Mouse (Mus musculus): ENCODE data around the gene 2510009E07Rik.

Gene 2510009E07Rik

DNA sequence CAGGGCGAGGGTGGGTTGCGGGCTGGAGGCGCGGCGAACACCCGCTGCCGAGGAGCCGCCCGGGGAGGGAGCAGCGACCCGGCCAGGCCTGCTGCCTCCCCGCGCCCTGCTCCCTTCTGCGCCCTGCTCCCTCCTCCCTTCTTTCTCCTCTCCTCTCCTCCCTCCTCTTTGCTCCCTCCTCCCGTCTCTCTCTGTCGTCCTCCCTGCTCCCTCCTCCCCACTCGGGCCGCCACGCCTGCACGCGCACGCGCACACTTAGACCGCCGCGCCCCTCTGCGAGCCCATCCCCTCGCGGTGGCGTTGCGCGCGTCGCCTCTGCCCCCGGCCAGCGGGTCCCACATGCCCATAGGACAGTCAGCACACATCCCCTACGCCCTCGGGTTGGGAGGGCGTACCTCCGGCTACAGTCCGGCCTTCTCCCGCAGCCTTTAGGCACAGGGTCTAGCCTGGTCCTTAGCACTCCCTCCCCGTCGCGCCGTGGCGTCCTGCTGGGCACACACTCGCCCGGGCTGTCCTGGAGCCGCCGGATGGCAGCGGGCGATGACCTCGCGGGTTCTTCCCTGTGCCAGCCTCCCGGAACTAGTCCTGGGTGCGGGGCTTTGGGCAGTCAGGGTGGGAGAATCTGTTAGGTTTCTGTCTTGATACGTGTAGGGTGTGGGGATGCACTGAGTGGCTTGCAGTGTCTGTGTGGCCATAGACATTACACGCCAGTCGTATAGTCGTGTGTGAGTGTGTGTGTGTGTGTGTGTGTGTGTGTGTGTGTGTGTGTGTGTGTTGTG lies at the start of gene 2510009E07Rik:
Gene 2510009E07Rik (minus strand): TSS at position 203 of the 779 bp plus-strand sequence.
- peak; percentile 14 for DNase-seq (ENCODE audit: low spot score)

DNA sequence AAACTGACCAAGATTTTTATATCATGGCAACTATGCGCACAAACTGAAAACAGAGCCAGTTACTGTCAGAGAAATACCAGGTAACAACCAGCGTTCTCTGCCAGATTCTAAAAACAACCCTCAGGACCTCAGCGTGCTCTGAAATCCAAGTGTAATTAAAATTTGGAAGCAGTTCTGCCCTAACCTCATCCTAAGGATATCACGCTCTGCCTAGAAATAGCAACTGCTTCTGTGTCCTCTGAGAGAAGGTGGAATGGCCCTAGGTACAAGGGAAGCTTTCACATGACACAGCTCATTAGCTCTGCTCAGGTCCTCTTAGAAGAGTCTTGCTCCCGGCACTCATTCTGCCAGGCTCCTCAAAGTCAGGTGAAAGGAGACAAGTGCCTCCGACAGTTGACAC lies 48.9 kb upstream of the 2510009E07Rik start:
- no peak for DNase-seq (ENCODE audit: low spot score)

DNA sequence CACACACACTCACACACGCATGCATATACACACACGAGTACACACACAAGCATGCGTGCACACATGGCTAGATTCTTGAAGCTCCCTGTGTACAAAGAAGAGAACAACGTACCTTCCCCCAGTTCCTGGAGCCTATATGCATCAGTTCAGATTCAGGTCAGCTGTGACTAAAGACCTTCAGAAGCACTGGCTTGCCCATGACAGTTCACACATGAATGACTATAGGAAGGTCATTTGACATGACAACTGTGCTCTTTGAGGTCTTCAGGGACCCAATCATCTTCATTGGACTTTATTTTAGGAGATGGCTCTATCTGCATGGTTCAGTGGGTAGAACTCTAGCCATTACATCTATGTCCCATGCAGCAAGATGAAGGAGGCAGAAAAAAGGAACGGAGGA lies 48.4 kb upstream of the 2510009E07Rik start:
- no peak for DNase-seq (ENCODE audit: low spot score)

DNA sequence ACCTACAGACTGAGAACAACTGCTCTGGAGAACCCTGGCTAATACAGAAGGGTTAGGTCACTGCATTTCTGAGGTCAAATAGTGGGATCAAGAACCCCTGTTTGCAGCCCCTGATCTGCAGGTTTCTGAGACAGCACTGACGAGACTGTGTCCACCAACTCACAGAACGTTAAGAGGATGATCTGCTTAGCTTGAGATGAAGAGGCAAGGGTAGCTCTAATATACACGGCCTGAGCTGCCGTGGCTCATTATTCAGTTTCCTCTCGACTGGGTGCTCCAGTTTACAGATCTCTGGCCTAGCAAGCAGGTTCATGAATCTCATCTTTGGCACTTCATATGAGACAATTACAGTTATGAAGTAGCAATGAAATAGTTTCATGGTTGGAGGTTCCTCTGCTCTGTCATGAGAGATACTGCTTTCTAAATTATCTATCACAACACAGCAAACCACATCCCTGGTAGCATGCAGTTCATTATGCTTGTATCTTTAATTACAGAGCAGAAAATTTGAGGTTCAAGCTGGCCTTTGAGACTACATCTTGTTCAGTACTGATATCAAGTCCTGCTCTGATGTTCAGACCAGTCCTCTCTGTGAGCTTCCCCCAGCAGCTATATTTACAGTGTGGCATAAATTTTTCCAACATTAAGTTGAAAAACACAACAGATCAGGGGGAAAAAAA lies 47.9 kb upstream of the 2510009E07Rik start:
- DNase-seq (ENCODE audit: low spot score): no peak

DNA sequence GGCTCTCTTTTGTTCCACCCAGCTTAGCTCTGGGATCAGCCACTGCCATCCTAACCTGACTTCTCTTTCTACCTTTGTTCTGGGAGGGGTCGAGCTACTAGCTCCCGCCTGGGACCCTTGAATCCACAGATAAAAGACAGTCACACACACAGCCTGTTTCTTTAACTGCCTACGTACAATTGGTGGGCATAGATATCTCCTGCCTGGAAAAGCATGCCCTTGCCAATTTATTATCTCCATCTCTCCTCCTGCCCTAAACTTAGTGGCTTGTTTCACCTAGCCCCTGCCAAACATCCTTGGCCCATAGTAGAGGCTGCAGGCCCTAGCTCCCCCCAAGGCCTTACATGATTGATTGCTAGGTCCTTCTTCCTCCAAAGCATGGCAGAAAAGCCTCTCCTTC lies 47.1 kb upstream of the 2510009E07Rik start:
- DNase-seq (ENCODE audit: low spot score): no peak

DNA sequence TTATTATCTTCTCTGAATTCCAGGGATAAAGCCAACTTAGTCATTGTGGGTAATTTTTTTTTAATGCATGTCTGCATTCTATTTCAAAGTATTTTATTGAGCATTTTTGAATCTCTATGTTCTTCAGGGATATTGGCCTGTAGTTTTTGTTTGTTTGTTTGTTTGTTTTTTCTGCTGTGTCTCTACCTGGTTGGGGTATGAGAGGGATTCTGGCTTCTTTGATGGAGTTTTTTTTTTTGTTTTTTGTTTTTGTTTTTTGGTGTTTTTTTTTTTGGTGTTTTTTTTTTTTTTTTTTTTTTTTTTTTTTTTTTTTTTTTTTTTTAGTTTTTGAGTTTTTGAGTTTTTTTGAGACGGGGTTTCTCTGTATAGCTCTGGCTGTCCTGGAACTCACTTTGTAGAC lies 41.2 kb upstream of the 2510009E07Rik start:
- no peak for DNase-seq (ENCODE audit: low spot score)

DNA sequence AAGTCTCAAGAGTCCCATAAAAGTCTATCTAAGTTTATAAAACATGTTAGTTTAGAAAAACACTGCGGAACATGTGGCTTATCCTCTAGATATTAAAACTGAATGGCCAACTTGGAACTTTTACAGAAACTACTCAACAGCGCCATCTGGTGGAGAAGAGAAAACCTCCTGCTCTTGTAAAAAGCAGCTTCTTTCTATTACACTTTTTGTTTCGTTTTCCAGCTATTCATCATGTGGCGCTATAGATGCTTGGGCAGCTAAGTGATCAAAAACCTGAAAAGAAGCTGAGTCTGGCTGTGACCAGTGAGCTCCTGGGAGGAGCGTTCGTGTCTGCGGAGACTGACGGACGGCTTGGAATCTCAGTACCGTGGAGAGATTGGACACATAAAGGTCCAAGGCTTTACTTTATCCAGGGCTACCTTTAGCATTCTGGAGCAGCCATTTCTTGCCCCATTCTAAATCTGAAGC lies 33.5 kb upstream of the 2510009E07Rik start:
- peak; percentile 69 for DNase-seq (ENCODE audit: low spot score)

DNA sequence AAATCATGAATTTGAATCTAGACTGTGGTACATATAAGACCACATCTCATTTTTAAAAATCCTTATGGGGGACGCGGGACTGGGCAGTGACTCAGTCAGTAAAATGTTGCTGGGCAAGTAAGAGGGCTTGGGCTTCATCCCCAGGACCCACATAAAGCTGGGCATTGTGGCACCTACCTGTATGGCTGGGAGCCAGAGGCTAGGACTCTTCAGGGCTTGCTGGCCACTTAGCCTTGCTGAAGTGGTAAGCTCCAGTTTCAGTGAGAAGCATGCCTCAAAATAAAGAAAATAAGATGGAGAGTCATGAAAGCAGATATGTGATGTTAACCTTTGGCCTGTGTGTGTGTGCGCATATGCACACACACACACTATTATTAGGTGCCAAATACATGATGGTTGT lies 33.0 kb upstream of the 2510009E07Rik start:
- DNase-seq (ENCODE audit: low spot score): no peak

DNA sequence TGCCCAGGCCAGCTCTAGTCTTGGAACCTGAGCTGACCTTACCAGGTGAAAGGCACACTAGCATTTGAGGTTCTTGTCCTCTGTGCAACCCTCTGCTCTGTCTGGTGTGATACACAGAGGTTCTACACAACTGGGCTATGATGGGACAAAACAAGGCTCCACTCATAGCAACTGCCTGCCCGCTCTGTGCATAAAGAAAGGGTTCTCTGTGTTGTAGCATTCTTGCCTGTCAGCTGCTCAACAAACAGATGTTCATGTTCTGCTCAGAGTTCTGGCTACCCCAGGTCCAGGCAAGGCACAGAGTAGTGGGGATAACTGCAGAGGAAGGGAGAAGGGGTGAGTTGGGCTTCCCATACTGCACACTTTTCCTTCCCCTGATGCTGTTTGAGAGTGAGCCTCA lies 29.8 kb upstream of the 2510009E07Rik start:
- no peak for DNase-seq (ENCODE audit: low spot score)

DNA sequence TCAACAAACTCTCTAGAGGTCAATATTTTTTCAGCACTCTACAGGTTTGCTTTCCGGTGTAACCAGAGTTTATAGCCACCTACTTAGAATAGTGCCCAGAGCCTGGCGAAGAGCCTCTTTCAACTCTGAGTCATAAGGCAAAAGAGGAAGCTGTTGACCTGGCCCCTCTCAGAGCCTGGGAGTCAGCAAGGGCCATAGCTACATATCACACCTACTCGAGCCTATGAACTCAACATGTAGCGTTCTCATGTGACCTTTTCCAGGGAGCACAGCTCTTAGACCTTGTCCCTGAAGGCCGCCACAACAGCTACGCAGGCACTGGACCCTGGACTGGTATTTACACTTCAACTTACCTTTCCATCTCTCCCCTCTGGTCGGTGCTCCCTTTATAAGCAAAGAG lies 25.3 kb upstream of the 2510009E07Rik start:
- DNase-seq (ENCODE audit: low spot score): no peak

DNA sequence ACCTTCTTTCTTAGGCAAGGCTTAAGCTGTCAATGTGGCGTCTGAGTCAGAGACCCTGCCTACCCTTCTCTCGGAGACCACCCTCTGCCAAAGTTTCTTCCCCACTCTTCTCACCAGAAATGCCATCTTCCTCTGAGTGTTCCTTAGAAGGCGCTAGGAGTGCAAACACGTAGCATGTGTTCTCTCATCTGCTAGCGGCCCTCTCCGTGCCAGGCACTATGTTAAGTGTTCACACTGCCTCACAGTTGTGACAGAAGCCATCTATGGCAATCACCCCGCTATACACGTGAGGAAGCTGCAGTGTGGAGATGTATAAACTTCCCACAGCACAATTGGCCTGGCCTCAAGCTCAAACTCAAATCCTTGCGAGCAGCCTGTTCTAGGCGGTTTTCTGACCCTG lies 20.1 kb upstream of the 2510009E07Rik start:
- DNase-seq (ENCODE audit: low spot score): no peak

DNA sequence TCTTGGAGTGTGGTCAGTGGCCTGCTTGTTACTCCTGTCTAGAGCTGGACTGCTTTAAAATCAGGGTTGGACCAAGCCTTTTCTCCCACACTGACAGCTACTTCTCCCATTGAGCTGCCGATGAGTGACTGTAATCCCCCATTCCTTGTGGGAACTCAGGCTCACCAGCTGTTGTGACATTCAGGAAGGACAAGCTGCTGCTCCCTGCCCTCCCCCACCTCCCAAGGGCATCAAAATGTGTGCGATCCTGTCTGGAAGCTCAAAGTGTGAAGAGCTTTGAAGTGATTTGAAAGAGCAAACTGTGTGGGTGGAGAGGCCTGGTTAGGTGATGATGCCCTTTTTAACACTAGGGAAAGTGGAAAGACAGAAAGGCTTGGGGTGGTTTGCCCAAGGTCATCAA lies 15.9 kb upstream of the 2510009E07Rik start:
- DNase-seq (ENCODE audit: low spot score): no peak

DNA sequence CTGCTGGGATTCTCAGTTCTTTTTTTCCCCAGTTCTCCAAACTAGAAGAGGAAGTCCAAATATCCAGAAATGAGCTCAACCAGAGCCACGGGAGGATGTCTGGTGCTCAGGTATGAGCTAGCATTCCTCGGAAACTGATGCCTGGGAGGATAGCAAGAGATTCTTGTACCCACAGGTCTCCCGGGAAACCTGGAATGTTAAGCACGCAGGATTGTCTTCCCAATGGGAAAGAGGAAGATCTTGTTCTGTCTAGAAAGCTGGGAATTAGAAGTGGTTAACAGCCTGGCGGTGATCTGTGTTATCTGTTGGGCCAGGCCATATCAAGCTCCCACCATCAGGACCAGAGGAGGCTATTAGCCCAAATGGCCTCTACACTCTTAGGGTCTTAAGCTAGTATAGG lies 10.2 kb upstream of the 2510009E07Rik start:
- DNase-seq (ENCODE audit: low spot score): no peak

DNA sequence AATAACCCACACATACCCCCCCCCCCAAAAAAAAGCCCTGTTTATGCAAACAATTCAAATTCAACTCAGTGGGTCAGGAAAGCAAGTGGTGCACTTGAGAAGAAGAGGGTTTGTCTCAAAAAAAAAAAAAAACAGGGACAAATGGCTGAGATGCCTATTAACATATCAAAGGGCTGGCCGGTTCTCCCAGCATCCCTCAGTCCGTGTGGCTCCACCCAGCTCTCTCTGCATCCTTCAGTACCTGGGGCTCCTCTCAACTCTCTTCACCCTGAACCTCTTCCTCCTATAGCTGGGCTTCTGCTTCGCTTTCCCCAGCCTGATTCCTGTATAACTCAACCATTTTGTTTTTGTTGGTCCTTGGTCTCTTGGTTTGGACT lies 7.8 kb upstream of the 2510009E07Rik start:
- no peak for DNase-seq (ENCODE audit: low spot score)

DNA sequence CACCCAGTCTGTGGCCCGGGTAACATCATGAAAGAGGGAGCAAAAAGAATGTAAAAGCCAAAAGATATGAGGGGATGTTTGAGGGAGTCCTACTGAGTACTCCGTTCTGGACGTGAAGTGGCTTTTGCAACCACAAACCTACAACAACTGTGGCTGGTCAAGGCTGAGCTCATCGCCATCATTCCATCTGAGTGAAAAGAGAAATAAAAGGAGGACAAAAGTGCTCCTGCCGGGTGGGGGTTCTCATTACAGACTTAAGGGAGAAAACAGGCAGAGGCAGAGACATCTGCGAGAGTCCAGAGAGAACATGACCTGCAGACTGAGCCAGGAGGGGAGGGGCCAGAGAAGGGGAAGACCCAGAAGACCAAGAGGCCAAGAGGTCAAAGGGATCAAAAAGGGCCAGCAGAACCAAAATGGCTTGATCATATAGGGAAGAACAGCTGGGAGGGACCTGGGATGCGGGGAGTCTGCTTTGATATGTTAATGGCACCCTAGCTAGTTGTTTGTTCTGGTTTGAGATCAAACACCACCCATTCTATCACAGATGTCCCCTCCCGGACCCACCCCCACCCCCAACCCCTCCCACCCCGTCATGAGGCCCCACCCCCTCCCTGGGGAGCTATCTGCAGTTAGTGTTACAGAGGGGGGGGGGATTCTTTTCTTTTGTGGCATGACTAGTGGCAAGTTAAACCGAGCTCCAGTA lies 7.3 kb upstream of the 2510009E07Rik start:
- no peak for DNase-seq (ENCODE audit: low spot score)

DNA sequence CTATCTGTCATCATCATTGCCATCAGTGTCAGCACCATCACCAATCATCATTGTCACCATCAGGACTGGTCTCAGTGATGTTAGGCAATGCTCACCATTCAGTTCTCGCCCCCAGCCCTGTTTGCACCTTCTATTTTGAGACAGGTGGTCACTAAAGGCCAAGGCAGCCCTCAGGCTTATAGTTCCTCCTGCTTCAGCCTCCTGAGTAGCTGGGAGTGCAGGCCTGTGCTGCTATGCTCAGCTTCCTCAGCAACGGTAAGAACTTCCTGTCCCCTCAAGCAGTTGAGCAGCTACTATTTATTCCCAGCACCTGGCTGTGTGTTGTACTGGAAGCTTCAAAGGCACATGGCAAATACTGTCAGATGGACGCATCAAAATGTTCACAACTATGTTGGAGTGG lies 3.7 kb upstream of the 2510009E07Rik start:
- no peak for DNase-seq (ENCODE audit: low spot score)

DNA sequence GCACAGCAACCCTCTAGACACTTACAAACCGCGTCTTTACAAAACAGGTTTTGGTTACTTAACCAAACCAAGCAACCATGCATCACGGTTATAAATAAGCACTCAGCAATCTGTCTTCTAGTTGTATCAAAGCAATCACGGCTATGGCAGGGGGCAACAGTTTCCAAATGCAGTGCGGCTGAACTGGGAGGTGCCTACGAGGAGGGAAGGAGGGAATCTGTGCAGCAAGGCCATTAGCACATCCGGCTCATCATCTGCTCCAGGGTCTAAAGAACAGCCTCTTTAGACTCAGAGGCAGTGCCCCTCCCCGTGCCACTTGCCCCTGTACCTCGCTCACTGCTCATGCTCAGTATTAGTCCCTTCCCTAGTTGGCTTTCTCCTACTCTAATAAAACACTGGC lies 2.5 kb upstream of the 2510009E07Rik start:
- no peak for DNase-seq (ENCODE audit: low spot score)

DNA sequence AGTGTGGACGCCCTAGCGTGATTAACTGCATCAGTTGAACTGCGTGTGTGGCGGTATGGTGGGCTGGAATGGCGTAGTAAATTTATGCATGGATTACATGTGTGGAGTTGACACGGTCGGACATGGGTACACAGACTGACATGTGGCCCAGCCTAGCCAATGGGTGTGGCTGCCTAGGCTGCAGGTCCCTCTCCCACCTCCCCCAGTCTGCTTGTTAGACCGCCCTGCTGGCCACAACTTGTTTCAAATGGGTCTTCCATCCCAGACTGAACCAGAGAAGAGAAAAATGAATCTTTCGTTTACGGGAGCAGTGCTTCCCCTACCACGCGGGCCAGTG lies 745 bp upstream of the 2510009E07Rik start:
- no peak for DNase-seq (ENCODE audit: low spot score)

DNA sequence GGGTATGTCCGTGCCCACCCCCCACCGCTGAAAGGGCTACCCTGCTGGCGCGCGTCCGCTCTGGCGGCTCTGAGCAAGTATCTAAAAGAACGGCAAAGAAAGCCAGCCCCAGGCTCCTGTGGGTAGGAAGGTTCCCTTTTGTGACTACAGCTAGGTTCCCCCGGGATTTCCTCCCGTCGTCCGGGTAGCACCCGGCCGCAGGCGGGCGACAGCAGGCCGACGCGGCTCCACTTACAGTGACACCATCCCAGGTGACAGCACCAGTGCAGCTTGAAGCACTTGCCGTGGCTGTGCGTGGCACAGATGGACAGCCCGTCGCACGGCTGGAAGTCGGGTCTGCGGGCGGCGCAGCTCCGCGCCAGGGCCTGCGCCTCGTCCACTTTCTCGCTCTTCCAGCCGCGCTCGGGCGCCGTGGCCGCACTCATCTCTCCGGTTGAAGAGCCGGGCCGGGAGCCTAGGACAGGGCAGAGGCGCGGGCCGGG lies 443 bp downstream of the 2510009E07Rik start:
- no peak for DNase-seq (ENCODE audit: low spot score)

DNA sequence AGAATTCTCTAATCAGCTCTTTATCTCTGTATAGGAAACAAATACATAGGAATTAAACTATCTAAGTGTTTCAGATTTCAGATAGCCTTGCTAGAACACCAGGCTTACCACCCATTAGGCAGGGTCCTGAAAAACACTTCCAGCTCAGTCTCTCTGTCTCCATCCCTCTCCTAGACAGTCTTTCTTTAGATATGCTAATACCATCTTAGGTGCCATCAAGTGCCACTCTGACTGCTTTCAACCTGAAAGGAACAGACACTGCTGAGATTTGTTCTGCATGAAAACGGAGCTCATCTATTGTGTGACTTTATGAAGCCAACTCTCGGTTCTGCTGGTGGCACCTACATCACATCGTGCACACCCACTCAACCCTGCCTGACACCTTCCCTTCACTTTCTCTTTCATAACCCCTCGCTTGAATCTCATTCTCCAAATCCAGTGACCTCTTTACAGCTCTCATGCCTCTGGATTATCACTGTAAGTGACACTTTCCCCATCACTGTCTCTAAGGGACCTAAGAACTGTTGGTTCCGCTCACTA lies 4.2 kb downstream of the 2510009E07Rik start:
- DNase-seq (ENCODE audit: low spot score): no peak

DNA sequence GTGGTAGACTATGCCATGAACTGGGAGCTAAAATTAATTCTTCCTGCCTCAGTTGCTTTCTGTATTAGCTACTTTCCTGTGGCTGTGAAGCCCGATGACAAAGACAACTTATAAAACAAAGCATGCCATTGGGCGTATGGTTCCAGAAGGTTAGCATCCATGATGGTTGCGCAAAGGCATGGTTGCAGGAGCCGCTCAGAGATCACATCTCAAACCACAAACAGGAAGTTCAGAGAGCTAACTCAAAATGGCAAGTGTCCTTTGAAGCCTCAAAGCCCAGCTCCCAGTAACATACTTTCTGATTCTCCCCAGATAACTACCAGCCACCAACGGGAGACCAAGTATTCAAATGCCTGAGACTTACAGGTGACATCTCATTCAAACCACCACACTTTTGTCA lies 5.3 kb downstream of the 2510009E07Rik start:
- no peak for DNase-seq (ENCODE audit: low spot score)

DNA sequence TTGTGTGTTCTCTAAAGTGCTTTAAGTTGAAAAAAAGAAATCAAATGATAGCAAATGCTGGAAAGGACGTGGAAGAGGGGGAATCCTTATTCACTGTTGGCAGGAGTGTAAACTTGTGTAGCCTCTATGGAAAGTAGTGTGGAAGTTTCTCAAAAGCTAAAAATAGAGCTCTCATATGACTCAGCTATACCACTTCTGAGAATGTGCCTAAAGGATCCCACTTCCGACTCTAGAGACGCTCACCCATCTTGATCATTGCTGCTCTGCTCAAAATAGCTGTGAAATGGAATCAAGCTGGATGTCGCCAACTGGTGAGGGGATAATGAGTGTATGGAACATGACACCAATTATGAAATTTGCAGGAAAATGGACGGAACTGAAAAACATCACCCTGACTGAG lies 7.1 kb downstream of the 2510009E07Rik start:
- no peak for DNase-seq (ENCODE audit: low spot score)

DNA sequence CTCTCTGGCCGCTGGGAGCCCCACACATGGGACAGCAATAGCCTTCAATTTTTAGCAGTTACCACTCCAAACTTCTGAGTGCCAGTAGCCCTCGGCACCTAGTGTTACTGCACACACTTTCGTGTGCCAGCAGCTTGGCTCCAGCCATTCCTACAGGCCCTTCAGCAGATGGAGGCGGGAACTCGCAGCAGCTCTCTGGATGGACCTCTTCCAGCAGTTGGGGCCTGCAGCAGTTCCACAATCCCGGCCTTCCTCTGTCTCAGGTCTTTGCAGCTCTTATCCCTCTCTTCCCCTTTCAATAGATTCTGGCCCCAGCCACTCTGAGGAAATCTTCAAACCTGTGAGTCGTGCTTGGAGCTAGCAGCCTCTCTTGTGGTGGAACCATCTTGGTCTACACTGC lies 17.7 kb downstream of the 2510009E07Rik start:
- DNase-seq (ENCODE audit: low spot score): no peak
